In genomic region chr11:69125852-69125918, GRCm38 (mm10) we compare ENCODE assay signal across 9 mouse cellular contexts. TPM values are rescaled to one million over a fixed set of nuclear protein-coding genes. Genes with fewer than 3 reads are reported as not detected.
DNase-seq lines count a peak whose midpoint lies in the region; ATAC-seq and TF ChIP-seq lines count a peak whose summit lies in the region.
"Had no signal": no experiment of that assay in that cellular context is flagged by ENCODE, and none has a peak within 500 bp of the region (broad histone marks: within the 10 kb centered on the region; RNA-seq: fewer than 3 reads in every experiment).

Aloxe3 (plus strand) TSS chr11:69125896.

- no peak for DNase-seq in heart, postnatal 4 days
- no peak for DNase-seq in forebrain, embryonic 14.5 days (ENCODE audit: low spot score)
- DNase-seq in right cerebral cortex, postnatal 4 days = no peak
- DNase-seq in left cerebral cortex, adult 11 months (ENCODE audit: low spot score) = no peak
- no peak for DNase-seq in c-Kit-positive CD71-positive TER-119-positive erythroid progenitor cells, embryonic 14.5 days (ENCODE audit: low spot score)

- no peaks in the 10 kb centered on the region for H3K27me3 ChIP-seq in heart, embryonic 14.5 days (ENCODE audit: control insufficient read depth, insufficient read depth, low read length)
- peaks cover 36% of the 10 kb centered on the region for H3K27me3 ChIP-seq in E14TG2a.4 (ENCODE audit: insufficient read depth, low read length)
- H3K27me3 ChIP-seq in forebrain, embryonic 14.5 days (replicated peaks; ENCODE audit: control insufficient read depth, insufficient read depth, low read length) = 0 out of 2 replicates have a peak, but pooled peaks cover 2% of the 10 kb centered on the region
- peaks cover 63% of the 10 kb centered on the region for H3K27me3 ChIP-seq in liver, embryonic 15.5 days

- peaks cover 7 to 17% of the 10 kb centered on the region in 2 experiments for H3K4me1 ChIP-seq in heart, embryonic 14.5 days (ENCODE audit: control insufficient read depth in 2 of 2, insufficient read depth in 2 of 2, low read length in 2 of 2)
- peaks cover 45% of the 10 kb centered on the region for H3K4me1 ChIP-seq in E14TG2a.4 (replicated peaks; ENCODE audit: low read depth, low read length)
- peaks cover 9% of the 10 kb centered on the region; the same call in 1 of the 2 replicates for H3K4me1 ChIP-seq in forebrain, embryonic 14.5 days (ENCODE audit: control insufficient read depth, insufficient read depth, low read length)
- peaks cover 53% of the 10 kb centered on the region for H3K4me1 ChIP-seq in liver, embryonic 15.5 days (replicated peaks)

- H3K27ac ChIP-seq in heart, embryonic 14.5 days (replicated peaks in 1 of 2; ENCODE audit: control insufficient read depth in 1 of 2, insufficient read depth in 1 of 2, low read depth in 2 of 2, low read length in 2 of 2) = peak within 1 kb of the TSS; percentile 63 to 70
- H3K27ac ChIP-seq in forebrain, embryonic 14.5 days (ENCODE audit: low read depth, low read length) = no peak within 1 kb of the TSS; the same call in 1 of the 2 replicates
- peak within 1 kb of the TSS; percentile 66 for H3K27ac ChIP-seq in liver, embryonic 15.5 days (replicated peaks)

- no peaks in the 10 kb centered on the region for H3K9me3 ChIP-seq in heart, embryonic 14.5 days (ENCODE audit: control insufficient read depth, low read length)
- H3K9me3 ChIP-seq in E14TG2a.4 (ENCODE audit: low read length) = no peaks in the 10 kb centered on the region
- H3K9me3 ChIP-seq in forebrain, embryonic 14.5 days (replicated peaks; ENCODE audit: control insufficient read depth, low read length) = no peaks in the 10 kb centered on the region
- no peaks in the 10 kb centered on the region for H3K9me3 ChIP-seq in liver, embryonic 15.5 days (replicated peaks)

- peak within 1 kb of the TSS; percentile 60 to 65 for H3K4me3 ChIP-seq in heart, embryonic 14.5 days (ENCODE audit: control insufficient read depth in 1 of 2, insufficient read depth in 1 of 2, low read depth in 1 of 2, low read length in 2 of 2)
- peak within 1 kb of the TSS; percentile 95 for H3K4me3 ChIP-seq in E14TG2a.4 (replicated peaks; ENCODE audit: low read length)
- H3K4me3 ChIP-seq in forebrain, embryonic 14.5 days (ENCODE audit: low read depth, low read length) = peak within 1 kb of the TSS; percentile 46
- H3K4me3 ChIP-seq in liver, embryonic 15.5 days (replicated peaks) = peak within 1 kb of the TSS; percentile 62

- no peak for TF ChIP-seq CTCF in E14TG2a.4 (conservative IDR thresholded peaks at IDR 0.05; ENCODE audit: low read length)

- peak within 1 kb of the TSS; percentile 68 for H3K9ac ChIP-seq in heart, embryonic 14.5 days (ENCODE audit: low read length)
- H3K9ac ChIP-seq in forebrain, embryonic 14.5 days (ENCODE audit: low read length) = peak within 1 kb of the TSS; percentile 67
- peak within 1 kb of the TSS; percentile 53 for H3K9ac ChIP-seq in liver, embryonic 15.5 days

- H3K4me2 ChIP-seq in heart, embryonic 14.5 days (ENCODE audit: low read length) = peak within 1 kb of the TSS; percentile 93
- peak within 1 kb of the TSS; percentile 66 for H3K4me2 ChIP-seq in forebrain, embryonic 14.5 days (ENCODE audit: low read length)
- peak within 1 kb of the TSS; percentile 93 for H3K4me2 ChIP-seq in liver, embryonic 15.5 days

- ATAC-seq in heart, embryonic 14.5 days (ENCODE audit: insufficient number of reproducible peaks, insufficient read depth, low FRiP score, low read depth) = no peak
- no peak for ATAC-seq in forebrain, embryonic 14.5 days
- no peak for ATAC-seq in liver, embryonic 15.5 days (ENCODE audit: insufficient read depth)

- H3K36me3 ChIP-seq in heart, embryonic 14.5 days (ENCODE audit: control insufficient read depth, insufficient read depth, low read length) = no peaks in the 10 kb centered on the region
- no peaks in the 10 kb centered on the region for H3K36me3 ChIP-seq in E14TG2a.4 (ENCODE audit: insufficient read depth, low read length)
- no peaks in the 10 kb centered on the region for H3K36me3 ChIP-seq in forebrain, embryonic 14.5 days (ENCODE audit: control insufficient read depth, insufficient read depth, low read length)
- H3K36me3 ChIP-seq in liver, embryonic 15.5 days (replicated peaks) = no peaks in the 10 kb centered on the region

- 6% methylated on average over 3 of the region's 3 CpGs for WGBS in heart, embryonic 14.5 days
- 5% methylated on average over 3 of the region's 3 CpGs for WGBS in forebrain, embryonic 14.5 days
- WGBS in liver, embryonic 15.5 days (ENCODE audit: insufficient replicate concordance) = 5% methylated on average over 3 of the region's 3 CpGs

RNA-seq across cellular contexts. Expression of gene Aloxe3, which starts in this region (rescaled TPM):
- polyA plus RNA-seq in heart, embryonic 14.5 days (2014; fragmentation: Nextera tagmentation; extraction: Ambion mirVana) = 0.09 and 0.15 TPM in 2 replicates
- total RNA-seq in heart, postnatal 4 days (2021) = under 1 TPM in 1 of 2 experiments, not detected in 1; 0.45 TPM
- 0.94 and 2.1 TPM in 2 replicates for polyA plus RNA-seq in forebrain, embryonic 14.5 days (2014; fragmentation: Nextera tagmentation; extraction: Ambion mirVana)
- 0.13 TPM in 1 of 2 replicates, not detected in the other for polyA plus RNA-seq in liver, embryonic 15.5 days (2015; fragmentation: Nextera tagmentation; extraction: Ambion mirVana)
- total RNA-seq: megakaryocyte progenitor cell, adult 5-6 weeks had no signal
